Mouse (Mus musculus) layer of hippocampus, adult 9-10 months (tissue): Measurements from ENCODE around the gene Etfdh.
"Not testable (repeated sequence)": the region's sequence is repeated elsewhere in the genome, so short reads cannot be mapped to it uniquely, and the experiment has no call there.

Experiments
- DNase-seq: peaks from one replicate; pipeline ENCODE4 v3.0.0; 2022; ENCODE audit warnings: low spot score

Gene Etfdh

GRCm38 (mm10) chr3:79576865-79577264 is 52.4 kb downstream of the Etfdh start:
- DNase-seq = no peak

- DNase-seq = no peak
Observed at GRCm38 (mm10) chr3:79576468-79576816, 52.9 kb downstream of the Etfdh start.

- no peak for DNase-seq
Observed at GRCm38 (mm10) chr3:79575576-79576467, 53.5 kb downstream of the Etfdh start.

- DNase-seq = no peak
Observed at GRCm38 (mm10) chr3:79574336-79574735, 55.0 kb downstream of the Etfdh start.

GRCm38 (mm10) chr3:79573376-79573775 is 55.9 kb downstream of the Etfdh start:
- not testable (repeated sequence) for DNase-seq

- DNase-seq = no peak
Observed at GRCm38 (mm10) chr3:79572399-79572798, 56.9 kb downstream of the Etfdh start.

GRCm38 (mm10) chr3:79569351-79569681 is 60.0 kb downstream of the Etfdh start:
- no peak for DNase-seq

- DNase-seq = no peak
Observed at GRCm38 (mm10) chr3:79568629-79569350, 60.5 kb downstream of the Etfdh start.

DNA sequence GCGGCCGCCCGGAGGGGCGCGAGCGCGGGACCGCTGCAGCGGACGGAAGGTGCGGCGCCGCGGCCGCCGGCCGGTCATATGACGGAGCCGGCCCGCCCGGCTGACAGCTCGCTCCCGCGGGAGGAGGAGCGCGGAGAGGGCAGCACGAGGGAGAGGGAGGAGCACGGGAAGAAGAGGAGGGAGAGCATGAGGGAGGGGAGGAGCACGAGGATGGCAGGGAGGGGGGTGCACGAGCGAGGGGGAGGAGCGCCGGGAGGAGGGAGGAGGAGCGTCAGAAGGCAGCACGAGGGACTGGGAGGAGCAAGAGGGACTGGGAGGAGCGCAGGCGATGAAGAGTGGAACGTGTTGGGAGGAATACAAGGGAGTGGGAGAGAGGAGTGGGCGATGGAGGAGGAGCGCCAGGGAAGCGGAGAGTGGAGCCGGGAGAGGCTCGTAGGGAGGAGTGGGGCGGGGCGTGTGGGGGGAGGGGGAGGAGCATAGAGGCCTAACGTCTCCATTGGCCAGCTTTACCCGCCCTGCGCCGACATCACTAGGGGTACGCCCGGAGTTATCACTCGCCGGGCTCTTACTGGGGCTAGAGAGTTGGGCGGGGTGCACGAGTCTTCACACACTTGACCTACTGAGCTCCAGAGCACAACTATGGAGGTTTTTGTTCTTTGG is 61.5 kb downstream of the Etfdh start, which contains the start of gene Fnip2:
TSS of gene Fnip2 (minus strand) at position 94 of the 660 bp plus-strand sequence.
- DNase-seq = peak; percentile 74

DNA sequence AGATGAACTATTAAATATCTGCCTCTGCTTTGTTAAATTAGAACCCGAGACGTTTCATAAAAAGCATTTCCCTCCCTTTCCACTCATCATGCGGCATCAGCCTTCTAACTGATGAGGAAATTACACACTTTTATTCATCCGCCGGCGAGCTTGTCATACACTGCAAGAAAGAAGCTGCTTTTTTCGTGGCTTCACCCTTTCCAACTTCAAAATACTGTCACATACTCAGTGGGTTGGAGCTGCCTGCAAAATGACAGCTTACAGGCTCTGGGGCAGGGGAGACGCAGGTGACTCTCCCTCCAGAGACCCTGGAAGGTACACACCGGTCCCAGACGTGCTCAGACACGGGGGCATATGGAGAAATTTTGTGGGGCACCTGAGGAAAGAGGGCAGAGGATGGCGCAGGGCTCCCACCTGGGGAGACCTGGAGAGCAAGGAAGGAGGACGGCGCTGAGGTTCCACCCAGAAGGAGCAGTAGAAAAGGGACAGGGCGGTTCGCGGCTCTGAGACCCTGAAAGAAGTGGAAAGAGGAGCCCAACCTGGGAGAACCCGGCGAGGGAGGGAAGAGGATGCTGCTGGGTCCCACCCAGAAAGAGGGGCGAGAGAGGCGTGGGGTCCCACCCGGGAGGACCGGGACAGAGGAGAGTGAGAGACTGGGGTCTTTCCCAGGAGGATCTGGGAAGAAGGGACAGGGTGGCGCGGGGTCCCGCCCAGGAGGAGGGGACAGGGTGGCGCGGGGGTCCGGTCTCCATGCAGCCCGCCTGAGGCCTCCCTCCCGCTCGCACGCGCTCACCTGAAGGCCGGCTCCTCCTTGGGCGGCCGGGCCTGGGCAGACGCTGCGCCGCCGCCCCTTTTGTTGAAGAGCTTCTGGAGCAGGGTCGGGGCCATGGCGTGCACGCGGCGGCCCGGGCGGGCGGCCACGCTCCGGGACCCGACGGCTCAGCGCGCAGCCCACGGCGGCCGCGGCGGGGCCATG is 62.3 kb downstream of the Etfdh start:
- no peak for DNase-seq

DNA sequence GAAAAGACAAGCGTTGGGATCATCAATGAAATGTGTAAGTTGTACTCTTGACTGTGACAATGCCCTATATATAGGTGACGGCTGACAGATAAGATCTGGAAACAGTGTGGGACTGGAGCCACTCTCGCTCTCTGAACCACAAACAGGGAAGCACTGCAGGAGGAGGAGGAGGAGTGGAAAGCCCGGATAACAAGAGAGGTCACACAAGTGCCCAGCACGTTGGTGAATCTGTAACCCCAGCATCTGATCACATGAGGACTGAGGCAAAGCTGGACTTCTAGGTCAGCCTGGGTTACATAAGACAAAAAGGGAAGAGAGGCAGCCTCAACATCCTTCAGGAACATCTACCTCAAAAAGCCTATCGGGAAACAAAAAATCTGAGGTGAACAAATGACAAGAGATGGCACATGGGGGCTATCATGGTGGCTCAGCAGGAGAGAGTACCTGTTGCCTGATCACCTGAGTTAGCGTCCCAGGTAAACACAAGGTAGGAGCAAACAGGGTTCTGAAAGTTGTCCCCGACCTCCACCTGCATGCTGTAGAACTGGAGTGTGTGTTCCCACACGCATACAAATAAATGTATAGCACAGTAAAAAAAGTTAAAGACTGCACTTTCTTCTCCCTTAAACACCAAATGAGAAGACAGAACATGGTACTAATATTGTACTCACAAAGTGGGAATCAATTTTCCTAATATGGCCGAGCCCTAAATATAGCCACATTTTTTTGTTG is 64.3 kb downstream of the Etfdh start:
- DNase-seq = no peak

DNA sequence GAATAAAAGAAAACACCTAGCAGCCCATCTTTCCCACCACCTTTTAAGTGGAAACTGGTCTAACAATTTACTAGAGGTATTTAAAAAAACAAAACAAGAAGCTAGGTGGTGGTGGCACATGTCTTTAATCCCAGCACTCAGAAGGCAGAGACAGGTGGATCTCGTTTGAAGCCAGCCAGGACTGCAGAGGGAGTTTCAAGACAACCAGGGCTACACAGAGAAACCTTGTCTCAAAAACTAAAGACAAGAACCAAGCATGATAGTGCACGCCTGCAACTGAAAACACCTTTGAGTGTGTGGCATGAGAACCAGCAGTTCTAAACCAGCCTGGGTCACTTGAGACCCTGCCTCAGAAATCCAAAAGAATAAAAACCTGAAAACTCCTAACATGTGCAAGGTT is 65.8 kb downstream of the Etfdh start:
- no peak for DNase-seq

GRCm38 (mm10) chr3:79561784-79562715 is 67.2 kb downstream of the Etfdh start:
- no peak for DNase-seq

- no peak for DNase-seq
Observed at GRCm38 (mm10) chr3:79560555-79560954, 68.7 kb downstream of the Etfdh start.

DNA sequence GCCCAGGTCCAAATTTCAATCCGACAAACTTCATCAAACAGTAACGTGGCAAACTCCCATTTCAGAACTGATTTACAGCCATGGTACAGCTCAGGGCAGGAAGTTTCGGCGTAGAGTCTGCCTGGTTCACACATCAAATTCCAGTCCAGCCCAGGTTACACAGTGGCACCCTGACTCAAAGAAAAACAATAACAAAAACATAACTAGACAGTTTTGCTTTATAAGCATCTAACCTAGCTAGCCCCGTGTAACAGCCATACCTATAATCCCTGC is 69.6 kb downstream of the Etfdh start:
- DNase-seq = no peak

GRCm38 (mm10) chr3:79559021-79559772 is 70.1 kb downstream of the Etfdh start:
- no peak for DNase-seq

DNA sequence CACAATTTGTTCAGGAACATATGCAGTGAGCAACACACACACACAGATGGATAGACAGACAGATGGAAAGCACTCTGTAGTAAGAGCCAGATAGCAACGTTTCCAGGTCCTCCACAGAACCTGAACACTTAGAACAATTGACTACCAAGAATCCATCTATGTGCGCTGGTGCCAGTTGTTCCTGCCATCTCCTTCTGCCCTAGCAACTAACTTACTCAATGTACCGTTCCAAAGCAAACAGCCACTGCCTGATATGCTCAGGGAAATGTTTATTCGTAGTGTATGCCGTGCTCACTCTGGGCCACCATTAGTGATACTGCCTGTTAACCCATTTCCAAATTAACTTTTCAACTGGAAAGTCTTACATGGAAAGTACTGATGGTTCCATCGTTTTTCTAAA is 74.2 kb downstream of the Etfdh start:
- no peak for DNase-seq
